Mouse (Mus musculus): Measurements from ENCODE around the gene Rhof. TPM values are rescaled to one million over a fixed set of nuclear protein-coding genes. Genes with fewer than 3 reads are reported as not detected.

Gene Rhof
- polyA plus RNA-seq, 1 experiment from 2014 or later, result 2.5 TPM

DNA sequence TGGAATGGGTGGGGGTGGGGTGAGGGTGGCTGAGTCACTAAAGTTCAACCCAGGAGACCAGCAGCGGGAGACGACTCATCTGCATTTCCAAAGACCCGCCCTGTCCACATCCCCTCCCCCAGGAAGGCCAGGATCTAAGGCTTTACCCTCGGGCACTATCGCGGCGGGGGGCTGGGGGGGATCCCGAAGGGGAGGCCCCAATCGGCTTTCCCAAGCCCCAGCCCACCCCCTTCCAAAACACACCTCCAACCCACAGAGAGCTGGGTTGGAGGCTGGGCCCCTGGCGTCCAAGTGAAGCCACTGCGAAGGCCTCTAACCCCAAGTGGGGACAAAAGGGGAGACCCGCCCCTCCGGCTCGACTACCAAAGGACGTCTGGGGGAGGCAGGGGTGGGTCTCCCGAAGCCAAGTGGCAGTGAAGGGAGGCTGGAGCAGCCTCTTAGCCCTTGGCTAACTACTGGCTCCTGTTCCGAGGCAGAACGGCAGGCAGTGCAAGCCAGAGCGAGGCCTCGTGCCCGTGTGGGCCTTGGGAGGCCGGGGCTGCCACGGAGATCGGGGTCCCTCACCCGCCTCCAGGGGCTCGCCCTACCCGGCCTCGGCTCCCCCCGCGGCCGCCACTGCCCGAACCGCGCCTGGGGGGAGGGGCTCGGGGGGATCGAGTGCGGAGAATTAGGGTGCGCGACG lies 5.9 kb upstream of the Rhof start:
- Histone ChIP-seq H3K36me3 (ENCODE audit: insufficient read depth) (peaks cover 17% of the 10 kb centered on the region; the same call in 1 of the 2 replicates), H3K27ac (ENCODE audit: low read depth) (peak overlapping the region; percentile 100), H3K4me2 (peak overlapping the region; percentile 100), H3K9me3 (ENCODE audit: low read depth, low read length) (no peaks in the 10 kb centered on the region), H3K27me3 (ENCODE audit: insufficient read depth, low read length) (no peaks in the 10 kb centered on the region), H3K4me1 (ENCODE audit: insufficient read depth) (peaks cover 41% of the 10 kb centered on the region), H3K4me3 (ENCODE audit: low read depth, low read length) (peak overlapping the region; percentile 92), H3K9ac (peak overlapping the region; percentile 99)
- WGBS, result under 1% methylated on average over 40 of the region's 40 CpGs
- DNase-seq, result peak; percentile 84
- peak; percentile 38 for ATAC-seq (ENCODE audit: insufficient read depth)
- peak; percentile 41 for TF ChIP-seq CTCF (IDR thresholded peaks at IDR 0.05; ENCODE audit: low read depth)

DNA sequence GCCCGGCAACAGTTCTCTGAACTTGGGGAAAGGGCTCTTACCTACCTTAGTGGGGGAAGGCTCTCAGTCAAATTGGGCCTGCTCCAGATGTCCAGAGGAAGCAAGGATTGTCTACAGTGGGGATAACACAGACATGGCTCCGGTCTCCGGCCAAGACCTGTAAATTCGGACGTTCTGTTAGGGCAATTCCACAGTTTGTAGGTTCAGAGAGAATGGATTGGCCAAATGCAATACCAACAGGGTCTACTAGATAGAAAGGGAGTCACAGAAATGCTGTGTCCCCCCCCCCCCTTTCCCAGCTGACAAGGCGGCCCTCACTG lies 5.4 kb upstream of the Rhof start:
- Histone ChIP-seq H3K27ac (ENCODE audit: low read depth) (peak overlapping the region; percentile 100), H3K4me1 (ENCODE audit: insufficient read depth) (peaks cover 44% of the 10 kb centered on the region), H3K4me2 (peak overlapping the region; percentile 100), H3K36me3 (ENCODE audit: insufficient read depth) (peaks cover 17% of the 10 kb centered on the region; the same call in 1 of the 2 replicates), H3K9me3 (ENCODE audit: low read depth, low read length) (no peaks in the 10 kb centered on the region), H3K9ac (peak overlapping the region; percentile 99), H3K4me3 (ENCODE audit: low read depth, low read length) (peak overlapping the region; percentile 92), H3K27me3 (ENCODE audit: insufficient read depth, low read length) (no peaks in the 10 kb centered on the region)
- 2% methylated on average over 6 of the region's 6 CpGs for WGBS
- no peak for TF ChIP-seq CTCF (IDR thresholded peaks at IDR 0.05; ENCODE audit: low read depth)
- DNase-seq (no peak), ATAC-seq (ENCODE audit: insufficient read depth) (no peak)

DNA sequence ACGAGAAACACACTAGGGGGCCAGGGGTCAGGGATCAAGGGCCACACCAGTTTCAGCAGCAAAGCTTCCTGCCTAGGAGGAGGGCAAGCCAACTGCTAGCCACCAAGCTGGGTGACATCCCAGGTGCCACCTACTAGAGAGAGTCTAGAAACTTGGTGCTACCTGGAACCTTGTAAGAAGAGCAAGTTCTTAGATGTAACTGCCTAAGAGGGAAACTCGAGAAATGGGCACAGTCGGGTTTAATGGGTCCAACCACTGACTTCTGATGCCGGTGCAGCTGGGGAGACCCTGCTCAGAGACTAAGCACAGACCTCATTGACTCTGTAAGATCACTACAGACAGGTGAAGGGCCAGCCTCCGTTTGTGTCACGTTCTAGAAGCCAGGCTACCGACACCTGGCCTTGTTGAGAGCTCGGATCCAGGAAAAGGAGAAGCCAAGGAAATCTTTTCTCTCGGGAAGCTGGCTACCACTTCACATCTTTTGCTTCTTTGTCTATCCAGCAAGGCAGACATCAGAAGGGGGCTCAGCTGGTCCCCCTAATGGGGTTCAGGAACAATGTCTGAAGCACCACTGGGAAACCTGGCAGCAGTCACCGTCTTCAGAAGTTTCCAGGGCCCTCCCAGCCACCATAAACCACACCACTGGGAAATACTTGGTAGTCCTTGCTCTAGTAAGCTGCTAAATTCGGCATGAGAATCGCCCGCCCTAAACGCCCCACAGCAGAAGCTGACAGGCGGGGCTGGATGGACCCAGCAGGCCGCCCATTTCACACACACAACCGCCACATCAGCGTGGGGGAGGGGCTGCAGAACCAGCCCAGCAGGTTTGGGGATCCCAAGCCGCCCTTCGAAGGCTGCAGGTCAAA lies 4.8 kb upstream of the Rhof start:
- WGBS, result 3% methylated on average over 20 of the region's 20 CpGs
- H3K4me1 ChIP-seq (ENCODE audit: insufficient read depth), result peaks cover 44% of the 10 kb centered on the region
- 0 out of 2 replicates have a peak, but pooled peaks have one; percentile 5 for ATAC-seq (ENCODE audit: insufficient read depth)

DNA sequence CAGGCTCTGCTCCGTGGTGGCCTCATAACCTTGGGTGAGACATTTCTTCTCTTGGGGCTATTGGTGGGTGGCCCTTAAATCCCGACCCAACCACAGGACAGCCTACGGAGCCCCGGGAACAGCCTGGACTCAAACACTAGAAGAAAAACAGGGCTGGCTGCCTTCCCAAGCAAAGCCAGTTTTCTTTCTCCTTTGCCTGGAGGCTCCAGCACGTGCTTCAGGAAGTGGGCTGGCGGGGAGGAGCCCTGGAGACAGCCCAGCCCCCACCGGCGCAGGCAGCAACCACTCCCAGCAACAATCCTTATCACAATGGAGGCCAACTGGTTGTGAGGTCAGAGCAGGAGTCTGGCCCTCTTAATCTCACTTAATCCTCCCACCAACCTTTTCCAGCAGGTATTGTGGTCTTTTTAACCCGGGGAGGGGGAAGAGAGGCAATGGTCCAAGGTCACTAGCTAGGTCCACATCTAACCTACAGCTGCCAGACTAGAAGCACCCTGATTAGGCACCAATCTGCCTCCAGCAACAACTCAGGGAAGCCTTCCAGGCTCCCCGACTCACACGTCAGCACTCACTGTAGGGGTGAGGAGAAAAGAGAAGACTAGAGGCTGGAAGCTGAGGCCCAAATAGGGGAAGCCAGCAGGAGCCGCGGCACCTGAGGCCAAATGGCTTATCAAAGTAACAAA lies 4.0 kb upstream of the Rhof start:
- under 1% methylated on average over 13 of the region's 13 CpGs for WGBS
- peak overlapping the region; percentile 92 for H3K4me3 ChIP-seq (ENCODE audit: low read depth, low read length)
- H3K36me3 ChIP-seq (ENCODE audit: insufficient read depth), result peaks cover 17% of the 10 kb centered on the region; the same call in 1 of the 2 replicates
- H3K9ac ChIP-seq, result peak overlapping the region; percentile 99
- H3K4me1 ChIP-seq (ENCODE audit: insufficient read depth), result peaks cover 44% of the 10 kb centered on the region
- DNase-seq, result peak; percentile 95
- H3K27ac ChIP-seq (ENCODE audit: low read depth), result peak overlapping the region; percentile 100
- ATAC-seq (ENCODE audit: insufficient read depth), result peak; percentile 47
- no peaks in the 10 kb centered on the region for H3K9me3 ChIP-seq (ENCODE audit: low read depth, low read length)
- no peaks in the 10 kb centered on the region for H3K27me3 ChIP-seq (ENCODE audit: insufficient read depth, low read length)
- H3K4me2 ChIP-seq, result peak overlapping the region; percentile 100
- TF ChIP-seq CTCF (IDR thresholded peaks at IDR 0.05; ENCODE audit: low read depth), result no peak

More for the DNA sequence above, 4.8 kb upstream of the Rhof start:
- Histone ChIP-seq H3K4me2 (peak overlapping the region; percentile 100), H3K27ac (ENCODE audit: low read depth) (peak overlapping the region; percentile 100), H3K27me3 (ENCODE audit: insufficient read depth, low read length) (no peaks in the 10 kb centered on the region), H3K9me3 (ENCODE audit: low read depth, low read length) (no peaks in the 10 kb centered on the region), H3K9ac (peak overlapping the region; percentile 99), H3K4me3 (ENCODE audit: low read depth, low read length) (peak overlapping the region; percentile 92), H3K36me3 (ENCODE audit: insufficient read depth) (peaks cover 17% of the 10 kb centered on the region; the same call in 1 of the 2 replicates)
- peak; percentile 92 for DNase-seq
- TF ChIP-seq CTCF (IDR thresholded peaks at IDR 0.05; ENCODE audit: low read depth), result no peak

DNA sequence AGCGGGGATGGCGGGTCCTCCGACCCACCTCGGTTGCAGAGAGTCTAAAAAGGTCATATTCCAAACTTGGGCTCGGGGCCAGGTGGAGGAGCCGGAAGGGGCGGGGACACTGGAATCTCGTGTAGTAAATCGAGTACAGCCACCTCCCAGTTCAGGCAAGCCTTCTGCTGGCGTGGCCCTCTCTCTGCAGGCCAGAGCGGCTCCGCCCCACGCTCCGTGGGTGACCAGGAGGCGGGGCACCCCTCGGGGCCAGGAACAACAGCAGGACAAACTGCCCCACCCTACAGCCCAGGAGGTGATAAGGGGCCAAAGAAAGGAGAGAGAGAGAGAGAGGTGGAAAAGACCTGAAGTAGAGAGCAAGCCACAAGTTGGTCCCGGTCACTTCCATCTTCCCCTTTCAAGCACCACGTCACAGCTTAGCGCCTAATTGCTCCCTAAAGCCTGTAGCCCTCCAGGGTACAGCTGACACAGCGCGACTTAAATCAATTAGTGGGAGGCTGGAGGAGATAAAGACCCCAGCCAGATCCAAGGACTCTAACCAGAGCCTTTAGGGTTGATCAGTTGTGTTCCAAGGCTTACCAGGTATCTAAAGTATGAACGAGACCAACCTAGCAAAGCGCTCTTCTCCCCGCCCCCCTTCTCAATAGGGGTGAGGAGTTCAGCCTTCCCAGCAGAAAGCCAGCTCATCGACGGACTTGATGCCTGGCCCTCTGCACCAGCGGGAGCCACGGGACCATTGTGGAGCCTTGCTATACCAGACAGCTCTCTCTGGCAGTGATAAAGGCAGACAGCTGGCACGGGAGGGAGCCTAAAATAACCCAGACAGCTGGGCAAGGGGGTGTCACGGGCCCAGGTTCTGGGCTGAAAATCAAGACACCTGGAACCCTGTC lies 3.2 kb upstream of the Rhof start:
- TF ChIP-seq CTCF (IDR thresholded peaks at IDR 0.05; ENCODE audit: low read depth), result no peak
- Histone ChIP-seq H3K36me3 (ENCODE audit: insufficient read depth) (peaks cover 17% of the 10 kb centered on the region; the same call in 1 of the 2 replicates), H3K27me3 (ENCODE audit: insufficient read depth, low read length) (no peaks in the 10 kb centered on the region), H3K9ac (peak overlapping the region; percentile 99), H3K4me1 (ENCODE audit: insufficient read depth) (peaks cover 44% of the 10 kb centered on the region), H3K9me3 (ENCODE audit: low read depth, low read length) (no peaks in the 10 kb centered on the region), H3K4me3 (ENCODE audit: low read depth, low read length) (peak overlapping the region; percentile 92), H3K4me2 (peak overlapping the region; percentile 100), H3K27ac (ENCODE audit: low read depth) (peak overlapping the region; percentile 100)
- DNase-seq (peak; percentile 88), ATAC-seq (ENCODE audit: insufficient read depth) (peak; percentile 1; the same call in 1 of the 2 replicates)
- 2% methylated on average over 30 of the region's 30 CpGs for whole genome bisulfite sequencing

DNA sequence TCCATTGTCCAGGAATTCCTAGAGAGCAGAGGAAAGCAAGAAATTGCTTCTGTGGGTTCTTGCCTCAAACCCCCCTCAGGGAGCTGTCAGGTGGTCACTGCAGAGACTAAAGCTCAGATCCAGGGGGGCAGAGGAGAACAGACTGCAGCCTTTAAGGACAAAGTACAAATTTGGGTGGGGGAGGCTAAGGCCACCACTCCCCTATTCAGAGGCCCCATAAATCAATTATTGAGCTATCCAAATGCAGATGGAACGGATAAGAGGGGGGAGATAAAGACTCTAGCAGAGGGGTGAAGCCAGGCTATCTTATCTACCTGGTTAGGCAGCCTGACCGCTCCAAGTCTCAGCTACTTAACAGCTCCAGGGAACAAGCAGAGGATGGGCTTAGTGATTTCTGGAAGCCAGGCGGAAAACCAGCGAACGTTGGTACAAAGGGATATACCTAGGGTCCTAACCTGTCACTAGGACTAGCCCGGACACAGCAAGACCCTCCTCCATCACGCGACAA lies 2.4 kb upstream of the Rhof start:
- no peak for TF ChIP-seq CTCF (IDR thresholded peaks at IDR 0.05; ENCODE audit: low read depth)
- no peak for DNase-seq
- peaks cover 44% of the 10 kb centered on the region for H3K4me1 ChIP-seq (ENCODE audit: insufficient read depth)
- ATAC-seq (ENCODE audit: insufficient read depth), result no peak
- peak overlapping the region; percentile 92 for H3K4me3 ChIP-seq (ENCODE audit: low read depth, low read length)
- H3K9me3 ChIP-seq (ENCODE audit: low read depth, low read length), result no peaks in the 10 kb centered on the region
- H3K36me3 ChIP-seq (ENCODE audit: insufficient read depth), result peaks cover 17% of the 10 kb centered on the region; the same call in 1 of the 2 replicates
- peak overlapping the region; percentile 100 for H3K27ac ChIP-seq (ENCODE audit: low read depth)
- H3K9ac ChIP-seq, result peak overlapping the region; percentile 99; the same call in 1 of the 2 replicates
- H3K27me3 ChIP-seq (ENCODE audit: insufficient read depth, low read length), result no peaks in the 10 kb centered on the region
- WGBS, result 16% methylated on average over 8 of the region's 8 CpGs
- peak overlapping the region; percentile 100 for H3K4me2 ChIP-seq
